Mouse (Mus musculus): ENCODE results near the gene Celf2.

DNA sequence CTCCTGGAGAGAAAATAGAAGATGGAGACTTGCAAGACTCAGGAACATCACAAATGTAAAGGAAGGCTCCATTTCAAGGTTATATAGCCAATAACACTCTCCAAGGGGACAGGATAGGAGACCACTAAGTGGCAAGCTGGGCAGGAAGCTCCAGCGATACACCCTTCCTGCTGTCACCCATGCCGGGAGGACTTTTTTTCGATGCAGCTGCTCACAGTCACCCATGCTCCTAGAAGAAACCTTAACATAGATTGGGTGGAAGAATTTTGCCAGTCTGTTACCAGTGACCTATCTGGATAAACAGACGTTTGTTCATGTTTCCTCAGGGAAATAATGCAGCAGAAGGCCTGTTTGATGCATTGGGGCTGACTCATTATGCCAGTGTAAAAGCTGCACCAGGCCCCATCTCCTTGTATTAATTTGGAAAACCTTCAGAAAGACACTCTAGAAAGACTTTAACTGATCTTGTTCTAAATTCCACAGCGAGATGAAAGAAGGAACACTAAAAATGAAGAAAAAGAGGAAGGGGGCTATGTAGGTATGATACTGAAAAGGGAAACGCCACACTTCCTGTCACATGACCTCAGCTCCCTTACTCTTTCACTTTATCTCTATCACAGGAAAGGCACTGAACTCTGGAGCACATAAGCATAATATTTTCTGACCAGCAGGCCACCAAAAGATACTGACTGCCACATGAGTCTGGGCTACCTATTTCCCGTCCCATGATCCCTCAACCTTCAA is 798.5 kb downstream of the Celf2 start:
- TF ChIP-seq MAFK (IDR thresholded peaks at IDR 0.05; ENCODE audit: insufficient read depth, low read depth, low read length) (no peak), ZC3H11A (IDR thresholded peaks at IDR 0.05; ENCODE audit: borderline replicate concordance, low read depth, low read length) (no peak), HCFC1 (IDR thresholded peaks at IDR 0.05; ENCODE audit: borderline replicate concordance, insufficient read depth, low read length) (no peak), ZNF384 (IDR thresholded peaks at IDR 0.05; ENCODE audit: low read depth, low read length) (no peak), CHD2 (IDR thresholded peaks at IDR 0.05; ENCODE audit: low read depth, low read length) (no peak)

Measured in ES-E14 (cell line).